17 mouse cellular contexts compared by ENCODE assay signal in genomic region chr4:140203696-140204272, GRCm38 (mm10). TPM values are rescaled to one million over a fixed set of nuclear protein-coding genes. Genes with fewer than 3 reads are reported as not detected.
DNase-seq lines count a peak whose midpoint lies in the region; ATAC-seq and TF ChIP-seq lines count a peak whose summit lies in the region.
"Had no signal": no experiment of that assay in that cellular context is flagged by ENCODE, and none has a peak within 500 bp of the region (broad histone marks: within the 10 kb centered on the region; RNA-seq: fewer than 3 reads in every experiment).

No protein-coding gene starts in this region.

- peaks cover 4% of the 10 kb centered on the region for H3K27me3 ChIP-seq in hindbrain, embryonic 12.5 days
- no peaks in the 10 kb centered on the region for H3K27me3 ChIP-seq in hindbrain, postnatal 0 days (ENCODE audit: insufficient read depth, low read length)
- no peaks in the 10 kb centered on the region for H3K27me3 ChIP-seq in midbrain, embryonic 11.5 days (ENCODE audit: control insufficient read depth, insufficient read depth, low read length)
- H3K27me3 ChIP-seq in midbrain, embryonic 16.5 days (ENCODE audit: control insufficient read depth, insufficient read depth, low read depth, low read length) = no peaks in the 10 kb centered on the region
- H3K27me3 ChIP-seq: embryonic facial prominence, embryonic 12.5 days; liver, embryonic 12.5 days had no signal

- TF ChIP-seq CTCF in hindbrain, postnatal 0 days (IDR thresholded peaks at IDR 0.05; ENCODE audit: low read depth) = no peak

- no peak for DNase-seq in hindbrain, postnatal 0 days (ENCODE audit: low spot score)
- no peak for DNase-seq in midbrain, embryonic 11.5 days (ENCODE audit: low spot score, missing footprints)
- peak; percentile 55 to 67 for DNase-seq in kidney, adult 8-10 months
- DNase-seq in kidney, postnatal 36 days = peak; percentile 71 to 75
- DNase-seq in adrenal gland, adult 8-10 months = no peak
- DNase-seq: B cell, adult 2 months; heart, postnatal 36 days; left cerebral cortex, postnatal 4 days; thymus, postnatal 36 days had no signal

- no peaks in the 10 kb centered on the region for H3K9me3 ChIP-seq in hindbrain, embryonic 12.5 days (replicated peaks)
- no peaks in the 10 kb centered on the region for H3K9me3 ChIP-seq in hindbrain, postnatal 0 days (ENCODE audit: low read length)
- H3K9me3 ChIP-seq in midbrain, embryonic 11.5 days (ENCODE audit: control insufficient read depth, low read length) = no peaks in the 10 kb centered on the region
- no peaks in the 10 kb centered on the region for H3K9me3 ChIP-seq in midbrain, embryonic 16.5 days (replicated peaks; ENCODE audit: control insufficient read depth, low read length, poor library complexity, severe bottlenecking)
- H3K9me3 ChIP-seq: embryonic facial prominence, embryonic 12.5 days; liver, embryonic 12.5 days had no signal

- WGBS in hindbrain, embryonic 12.5 days = 83% methylated on average over 12 of the region's 12 CpGs
- 61% methylated on average over 12 of the region's 12 CpGs for WGBS in hindbrain, postnatal 0 days
- 89% methylated on average over 12 of the region's 12 CpGs for WGBS in midbrain, embryonic 11.5 days
- WGBS in midbrain, embryonic 16.5 days = 73% methylated on average over 12 of the region's 12 CpGs

- H3K4me1 ChIP-seq in hindbrain, embryonic 12.5 days = peaks cover 18% of the 10 kb centered on the region
- H3K4me1 ChIP-seq in hindbrain, postnatal 0 days (ENCODE audit: insufficient read depth, low read length) = peaks cover 8% of the 10 kb centered on the region; the same call in 1 of the 2 replicates
- 0 out of 2 replicates have a peak, but pooled peaks cover 4% of the 10 kb centered on the region for H3K4me1 ChIP-seq in midbrain, embryonic 11.5 days (ENCODE audit: control insufficient read depth, insufficient read depth, low read length)
- peaks cover 9% of the 10 kb centered on the region for H3K4me1 ChIP-seq in midbrain, embryonic 16.5 days (ENCODE audit: control insufficient read depth, insufficient read depth, low read length)
- H3K4me1 ChIP-seq: embryonic facial prominence, embryonic 12.5 days; liver, embryonic 12.5 days had no signal

- no peak overlapping the region for H3K9ac ChIP-seq in hindbrain, embryonic 12.5 days
- no peak overlapping the region for H3K9ac ChIP-seq in hindbrain, postnatal 0 days (replicated peaks; ENCODE audit: low read length)
- no peak overlapping the region; the same call in 1 of the 2 replicates for H3K9ac ChIP-seq in midbrain, embryonic 11.5 days (ENCODE audit: low read length)
- no peak overlapping the region for H3K9ac ChIP-seq in midbrain, embryonic 16.5 days (ENCODE audit: low read depth, low read length)
- H3K9ac ChIP-seq: embryonic facial prominence, embryonic 12.5 days; heart, embryonic 12.5 days; liver, embryonic 12.5 days had no signal

- no peaks in the 10 kb centered on the region for H3K36me3 ChIP-seq in hindbrain, embryonic 12.5 days
- no peaks in the 10 kb centered on the region for H3K36me3 ChIP-seq in hindbrain, postnatal 0 days (ENCODE audit: insufficient read depth, low read length)
- H3K36me3 ChIP-seq in midbrain, embryonic 11.5 days (ENCODE audit: control insufficient read depth, insufficient read depth, low read length) = no peaks in the 10 kb centered on the region
- H3K36me3 ChIP-seq in midbrain, embryonic 16.5 days (ENCODE audit: control insufficient read depth, insufficient read depth, low read length) = no peaks in the 10 kb centered on the region
- H3K36me3 ChIP-seq: embryonic facial prominence, embryonic 12.5 days; heart, embryonic 12.5 days; liver, embryonic 12.5 days had no signal

- no peak overlapping the region for H3K4me3 ChIP-seq in hindbrain, embryonic 12.5 days
- no peak overlapping the region for H3K4me3 ChIP-seq in hindbrain, postnatal 0 days (ENCODE audit: low read length)
- no peak overlapping the region for H3K4me3 ChIP-seq in midbrain, embryonic 11.5 days (ENCODE audit: low read depth, low read length)
- no peak overlapping the region for H3K4me3 ChIP-seq in midbrain, embryonic 16.5 days (ENCODE audit: low read depth, low read length)
- H3K4me3 ChIP-seq: embryonic facial prominence, embryonic 12.5 days; heart, embryonic 12.5 days; liver, embryonic 12.5 days had no signal

- peak overlapping the region; percentile 23; the same call in 1 of the 2 replicates for H3K27ac ChIP-seq in hindbrain, embryonic 12.5 days
- H3K27ac ChIP-seq in hindbrain, postnatal 0 days = no peak overlapping the region
- no peak overlapping the region for H3K27ac ChIP-seq in midbrain, embryonic 11.5 days (ENCODE audit: low read depth, low read length)
- H3K27ac ChIP-seq in midbrain, embryonic 16.5 days (ENCODE audit: low read length) = no peak overlapping the region
- H3K27ac ChIP-seq: embryonic facial prominence, embryonic 12.5 days; liver, embryonic 12.5 days; macrophage had no signal

- ATAC-seq in hindbrain, embryonic 12.5 days (ENCODE audit: low FRiP score) = no peak
- no peak for ATAC-seq in hindbrain, postnatal 0 days
- 0 out of 2 replicates have a peak, but pooled peaks have one; percentile 19 for ATAC-seq in midbrain, embryonic 11.5 days (ENCODE audit: low FRiP score)
- no peak for ATAC-seq in midbrain, embryonic 16.5 days
- ATAC-seq: liver, embryonic 12.5 days; Patski had no signal

- H3K4me2 ChIP-seq in hindbrain, embryonic 12.5 days (replicated peaks) = no peak overlapping the region
- H3K4me2 ChIP-seq in hindbrain, postnatal 0 days (ENCODE audit: low read depth, low read length) = no peak overlapping the region
- H3K4me2 ChIP-seq in midbrain, embryonic 11.5 days = no peak overlapping the region
- no peak overlapping the region for H3K4me2 ChIP-seq in midbrain, embryonic 16.5 days (ENCODE audit: low read length)
- H3K4me2 ChIP-seq: embryonic facial prominence, embryonic 12.5 days; heart, embryonic 12.5 days; liver, embryonic 12.5 days had no signal

RNA-seq across cellular contexts. Expression of gene Igsf21, which starts 42.8 kb away (rescaled TPM):
- 14.7 and 15.0 TPM in 2 replicates for polyA plus RNA-seq in hindbrain, embryonic 12.5 days (2016; fragmentation: Nextera tagmentation; extraction: Ambion mirVana)
- total RNA-seq in hindbrain, postnatal 0 days (2014; rRNA removed) = 175 and 176 TPM in 2 replicates
- polyA plus RNA-seq in hindbrain, postnatal 0 days (2015; fragmentation: Nextera tagmentation; extraction: Ambion mirVana) = 125 and 127 TPM in 2 replicates
- polyA plus RNA-seq in midbrain, embryonic 11.5 days (2014; fragmentation: Nextera tagmentation; extraction: Ambion mirVana) = 15.2 and 16.5 TPM in 2 replicates
- 114 and 119 TPM in 2 replicates for polyA plus RNA-seq in midbrain, embryonic 16.5 days (2015; fragmentation: Nextera tagmentation; extraction: Ambion mirVana)
- 1 to 10 TPM in 3 of 4 experiments, under 1 TPM in 1; 0.46 to 1.7 (median 1.2) TPM for total RNA-seq in adrenal gland, adult 8-10 months (2022)
- total RNA-seq: monocyte, adult 5-6 weeks had no signal
- polyA plus RNA-seq: macrophage, Patski had no signal

Comparison
In these comparisons a context has a peak if more than half of its experiments do, and no peak if none do; other contexts are left out.
1. DNase-seq: peak in kidney, adult 8-10 months (2 of 2) and kidney, postnatal 36 days (2 of 2); none in hindbrain, postnatal 0 days (single experiment), midbrain, embryonic 11.5 days (single experiment) and adrenal gland, adult 8-10 months (single experiment).